Mouse (Mus musculus) gastrocnemius, postnatal 10 days (tissue): ENCODE results near the gene Cyp2j6. TPM values are rescaled to one million over a fixed set of nuclear protein-coding genes. Genes with fewer than 3 reads are reported as not detected.
"Not testable (repeated sequence)": the region's sequence is repeated elsewhere in the genome, so short reads cannot be mapped to it uniquely, and the experiment has no call there.

Experiments used
- DNase-seq: peaks from one replicate; pipeline ENCODE4 v3.0.0; 2021; ENCODE audit warnings: mixed read lengths
- long read RNA-seq, 2 experiments: library from polyadenylated mRNA; stranded (forward); transcript quantifications; one replicate each; pipeline ENCODE4 v2.0.0; 2021
- total RNA-seq, 2 experiments: library from RNA; stranded (reverse); gene quantifications; 2 replicates each; pipeline ENCODE4 v1.2.3; 2021

Cyp2j6 gene
- total RNA-seq = 1 to 10 TPM; 3.2 to 3.8 TPM
- long read RNA-seq, experiment 1, partial matches to known transcripts = 0 of 3 reads
- long read RNA-seq, experiment 1, other reads (novel, unspliced or antisense) = 0 of 3 reads
- long read RNA-seq, experiment 2, partial matches to known transcripts = 0 of 2 reads
- long read RNA-seq, experiment 2, other reads (novel, unspliced or antisense) = 0 of 2 reads

GRCm38 (mm10) chr4:96553133-96553819, at the start of gene Cyp2j6:
Cyp2j6 (minus strand) TSS chr4:96553661.
- peak; percentile 32 for DNase-seq

DNA sequence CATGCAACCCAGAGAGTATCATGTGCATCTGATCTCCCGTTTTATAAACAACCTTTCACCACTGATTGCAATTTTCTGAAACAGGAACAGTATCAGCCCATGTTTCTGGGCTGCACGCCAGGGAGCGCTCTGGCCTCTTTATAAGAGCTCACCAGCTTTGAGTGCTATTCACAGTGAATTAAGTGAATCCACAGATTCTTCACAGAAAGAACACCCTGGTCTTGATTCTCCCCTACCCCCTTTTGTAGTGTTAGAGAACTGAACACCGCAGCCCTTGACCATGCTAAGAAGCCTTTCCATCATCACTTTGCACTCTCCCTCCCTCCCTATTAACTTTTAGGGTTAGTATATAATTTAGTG, 38.3 kb upstream of the Cyp2j6 start:
- peak; percentile 66 for DNase-seq

GRCm38 (mm10) chr4:96590911-96591790, 37.7 kb upstream of the Cyp2j6 start, which contains the start of gene Cyp2j9:
Cyp2j9 (minus strand) TSS chr4:96591578.
- peak; percentile 46 for DNase-seq

- no peak for DNase-seq
Measured at GRCm38 (mm10) chr4:96581425-96582088, 28.1 kb upstream of the Cyp2j6 start.

DNA sequence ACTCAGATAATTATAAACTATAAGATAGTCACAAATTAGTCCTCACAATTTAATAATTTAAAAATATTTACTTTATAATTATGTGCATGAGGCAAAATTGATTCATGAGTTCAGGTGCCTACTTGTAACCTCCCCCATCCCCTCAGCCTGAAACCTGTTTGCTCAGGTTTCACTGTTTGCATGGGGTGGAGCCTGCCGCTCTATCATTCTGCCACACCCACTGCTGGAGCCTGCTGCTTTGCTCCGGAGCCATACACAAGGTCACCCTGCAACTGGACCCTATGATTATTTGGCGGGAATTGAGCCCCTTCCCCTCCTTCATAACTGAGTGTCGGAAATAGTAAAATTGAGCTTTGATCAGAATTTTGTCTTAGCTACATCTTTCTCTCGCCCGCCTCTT, 26.9 kb upstream of the Cyp2j6 start:
- not testable (repeated sequence) for DNase-seq

GRCm38 (mm10) chr4:96569442-96569841, 16.0 kb upstream of the Cyp2j6 start:
- no peak for DNase-seq

- DNase-seq = no peak
Measured at GRCm38 (mm10) chr4:96567988-96568387, 14.5 kb upstream of the Cyp2j6 start.

DNA sequence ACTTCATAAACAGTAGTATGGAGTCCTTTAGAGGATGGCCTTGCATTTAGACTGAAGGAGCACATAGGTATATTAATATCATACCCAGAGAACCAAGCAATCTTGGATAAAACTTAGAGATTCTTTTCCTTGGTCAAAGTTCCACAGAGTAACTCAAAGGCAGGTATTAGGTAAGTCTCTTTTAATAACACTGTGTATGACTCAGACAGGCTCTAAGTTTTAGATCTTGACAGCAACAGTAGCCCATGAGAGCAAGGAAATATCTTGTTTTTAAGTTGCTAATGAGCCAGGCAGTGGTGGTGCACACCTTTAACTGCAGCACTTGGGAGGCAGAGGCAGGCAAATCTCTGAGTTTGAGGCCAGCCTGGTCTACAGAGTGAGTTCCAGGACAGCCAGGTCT, 12.3 kb upstream of the Cyp2j6 start:
- no peak for DNase-seq

GRCm38 (mm10) chr4:96560464-96560863, 7.0 kb upstream of the Cyp2j6 start:
- DNase-seq = no peak

GRCm38 (mm10) chr4:96559781-96560180, 6.3 kb upstream of the Cyp2j6 start:
- DNase-seq = no peak

DNA sequence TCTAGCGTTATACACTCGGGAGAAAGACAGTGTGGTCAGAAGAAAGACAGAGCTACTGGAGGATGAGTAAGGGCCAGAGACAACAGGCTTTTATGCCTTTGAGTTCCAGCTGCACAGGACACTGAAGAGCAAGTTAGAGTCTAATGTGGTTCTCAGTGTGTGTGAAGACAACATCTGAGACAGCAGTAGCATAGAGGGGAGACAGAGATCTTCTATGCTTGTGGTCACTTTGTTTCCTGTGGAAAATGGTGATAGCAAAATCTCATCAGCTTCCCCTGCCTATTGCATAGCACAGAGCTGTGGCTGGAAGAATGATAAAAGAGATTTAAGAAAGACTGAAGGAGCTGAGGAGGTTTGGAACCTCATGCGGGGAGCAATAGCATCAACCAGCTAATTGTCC, 1.8 kb downstream of the Cyp2j6 start:
- no peak for DNase-seq

DNA sequence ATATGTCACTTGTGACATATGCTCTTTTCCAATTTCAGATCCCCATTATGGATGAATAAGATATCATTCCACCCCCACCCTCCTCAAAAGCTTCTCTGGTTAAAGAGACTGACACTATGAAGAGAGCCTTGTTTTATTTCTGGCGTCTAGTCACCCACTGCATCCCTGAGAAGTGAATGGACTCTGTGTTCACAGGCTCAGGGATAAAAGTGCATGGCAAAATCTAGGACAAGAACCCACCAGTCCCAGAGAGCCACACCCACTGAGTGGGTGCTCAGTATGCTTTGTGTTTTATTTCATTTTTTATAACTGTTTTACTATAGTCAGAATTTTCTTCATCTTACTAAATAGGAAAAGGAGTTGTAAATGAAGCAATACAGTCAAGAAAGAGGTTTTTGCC, 7.5 kb downstream of the Cyp2j6 start:
- DNase-seq = no peak

- DNase-seq = no peak
Measured at GRCm38 (mm10) chr4:96525772-96526171, 27.7 kb downstream of the Cyp2j6 start.

GRCm38 (mm10) chr4:96522256-96522655, 31.2 kb downstream of the Cyp2j6 start:
- no peak for DNase-seq

GRCm38 (mm10) chr4:96510083-96510482, 43.4 kb downstream of the Cyp2j6 start:
- no peak for DNase-seq

- no peak for DNase-seq
Measured at GRCm38 (mm10) chr4:96507286-96507685, 46.2 kb downstream of the Cyp2j6 start, which contains the start of gene Cyp2j8. Cyp2j8 (minus strand) TSS chr4:96507386.

Other genes with a start within 250 kb of the Cyp2j6 start
- gene Cyp2j11, start 205.0 kb downstream of the Cyp2j6 start, total RNA-seq = not detected
- not detected for gene Cyp2j8, start 46.3 kb downstream of the Cyp2j6 start, total RNA-seq
- 1 to 10 TPM; 1.3 to 1.6 TPM for gene Cyp2j9, start 37.9 kb upstream of the Cyp2j6 start, total RNA-seq
- gene Cyp2j5, start 110.5 kb upstream of the Cyp2j6 start, total RNA-seq = under 1 TPM in 1 of 2 experiments, not detected in 1; 0.14 TPM
- not detected for gene Gm12695, start 231.5 kb upstream of the Cyp2j6 start, total RNA-seq